In the genomic region with DNA sequence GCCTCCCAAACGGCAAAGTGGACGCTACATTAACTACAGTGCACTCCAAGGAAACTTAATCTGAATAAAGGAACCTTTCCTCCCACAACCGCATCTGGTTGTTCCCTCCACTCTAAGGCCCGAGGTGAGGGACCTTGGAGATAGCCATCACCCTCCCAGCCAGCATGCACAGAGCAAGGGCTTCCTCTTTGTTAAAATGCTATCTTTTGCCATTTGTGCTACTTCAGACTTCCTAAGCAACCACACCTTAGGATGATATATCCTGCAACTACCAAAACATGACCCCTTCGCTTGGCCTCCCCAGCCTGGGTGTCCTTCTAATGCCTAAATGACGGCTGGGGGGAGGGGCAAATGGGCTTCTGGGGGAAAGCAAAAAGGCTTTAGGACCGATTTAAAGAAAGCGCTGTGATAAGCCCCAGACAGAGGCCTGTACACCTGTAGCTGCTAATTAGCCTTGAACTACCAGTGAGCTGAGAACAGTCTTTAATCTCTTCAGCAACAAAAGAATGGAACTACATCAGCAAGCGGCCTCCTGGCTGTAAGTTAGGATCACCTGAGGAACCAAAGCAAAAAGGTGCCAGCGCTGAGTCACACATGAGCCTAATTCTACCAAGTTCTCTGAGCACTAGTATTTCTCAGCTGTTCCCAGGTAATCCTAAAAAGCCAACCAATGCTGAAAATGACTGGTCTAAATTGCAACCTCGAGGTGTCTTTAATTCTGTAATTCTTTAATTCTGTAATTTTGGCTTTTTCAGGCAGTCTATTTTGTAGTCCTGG, we compare ENCODE assay signal across 10 mouse cellular contexts. TPM values are rescaled to one million over a fixed set of nuclear protein-coding genes. Genes with fewer than 3 reads are reported as not detected.
DNase-seq lines count a peak whose midpoint lies in the region; TF ChIP-seq lines count a peak whose summit lies in the region.
"Had no signal": no experiment of that assay in that cellular context is flagged by ENCODE, and none has a peak within 500 bp of the region (broad histone marks: within the 10 kb centered on the region; RNA-seq: fewer than 3 reads in every experiment).

No protein-coding gene starts in this region.

- TF ChIP-seq POLR2A in kidney, adult 2 months (IDR thresholded peaks at IDR 0.05; ENCODE audit: low read depth, low read length): no peak
- TF ChIP-seq POLR2A in small intestine, adult 2 months (IDR thresholded peaks at IDR 0.05; ENCODE audit: low read depth, low read length): no peak

- peak; percentile 29 to 44 for DNase-seq in cerebellum, adult 18-20 months
- no peak for DNase-seq in cerebellum, adult 9-11 months
- no peak for DNase-seq in kidney, adult 2 months
- no peak for DNase-seq in kidney, adult 11 months
- peak; percentile 33 for DNase-seq in testis, postnatal 10 days (ENCODE audit: low spot score)
- DNase-seq in testis, postnatal 14 days (ENCODE audit: low spot score): no peak
- no peak for DNase-seq in midbrain, embryonic 10.5 days (ENCODE audit: low spot score)
- DNase-seq: cerebellum, adult 11 months had no signal

- TF ChIP-seq CTCF in kidney, adult 2 months (conservative IDR thresholded peaks at IDR 0.05; ENCODE audit: insufficient read depth, insufficient read length, low read depth, low read length): no peak
- no peak for TF ChIP-seq CTCF in small intestine, adult 2 months (IDR thresholded peaks at IDR 0.05; ENCODE audit: extremely low read depth, insufficient read length, insufficient replicate concordance, low read depth, low read length)

- H3K4me3 ChIP-seq in kidney, adult 2 months (ENCODE audit: insufficient read depth, low read depth, low read length): no peak overlapping the region
- no peak overlapping the region for H3K4me3 ChIP-seq in small intestine, adult 2 months (ENCODE audit: low read depth, low read length)
- H3K4me3 ChIP-seq in midbrain, embryonic 10.5 days: no peak overlapping the region
- H3K4me3 ChIP-seq: hindbrain, embryonic 13.5 days had no signal

- H3K36me3 ChIP-seq in kidney, adult 2 months (ENCODE audit: control insufficient read depth, insufficient read depth, low read length): peaks cover 3% of the 10 kb centered on the region
- H3K36me3 ChIP-seq in small intestine, adult 2 months (ENCODE audit: control insufficient read depth, insufficient read depth, low read length): peaks cover 21% of the 10 kb centered on the region
- H3K36me3 ChIP-seq in midbrain, embryonic 10.5 days: peaks cover 9% of the 10 kb centered on the region

- H3K9me3 ChIP-seq in midbrain, embryonic 10.5 days (replicated peaks): no peaks in the 10 kb centered on the region
- H3K9me3 ChIP-seq: hindbrain, embryonic 13.5 days had no signal

- peak overlapping the region; percentile 73 for H3K27ac ChIP-seq in kidney, adult 2 months (ENCODE audit: insufficient read depth, low read depth, low read length)
- H3K27ac ChIP-seq in small intestine, adult 2 months (ENCODE audit: insufficient read depth, low read depth, low read length): peak overlapping the region; percentile 76
- H3K27ac ChIP-seq in midbrain, embryonic 10.5 days (replicated peaks): no peak overlapping the region
- H3K27ac ChIP-seq: hindbrain, embryonic 13.5 days had no signal

- H3K27me3 ChIP-seq in kidney, adult 2 months (replicated peaks; ENCODE audit: control insufficient read depth, insufficient read depth, low read length): no peaks in the 10 kb centered on the region
- no peaks in the 10 kb centered on the region for H3K27me3 ChIP-seq in small intestine, adult 2 months (ENCODE audit: control insufficient read depth, insufficient read depth, low read length)
- H3K27me3 ChIP-seq in midbrain, embryonic 10.5 days (ENCODE audit: low read depth, poor library complexity, severe bottlenecking): peaks cover 40% of the 10 kb centered on the region

- 49% methylated on average over 11 of the region's 11 CpGs for WGBS in kidney, adult 2 months
- 68% methylated on average over 11 of the region's 11 CpGs for WGBS in small intestine, adult 2 months
- 58% methylated on average over 11 of the region's 11 CpGs for WGBS in midbrain, embryonic 10.5 days

- peaks cover 48% of the 10 kb centered on the region for H3K4me1 ChIP-seq in kidney, adult 2 months (ENCODE audit: control insufficient read depth, insufficient read depth, low read length)
- peaks cover 43% of the 10 kb centered on the region for H3K4me1 ChIP-seq in small intestine, adult 2 months (ENCODE audit: control insufficient read depth, insufficient read depth, insufficient read length, low read length)
- peaks cover 56% of the 10 kb centered on the region for H3K4me1 ChIP-seq in midbrain, embryonic 10.5 days

RNA-seq across cellular contexts. Expression of gene Foxo3, which starts 4.9 kb away (rescaled TPM):
- polyA plus RNA-seq in kidney, adult 2 months (2012; rRNA removed): 29.2 and 35.5 TPM in 2 replicates
- polyA plus RNA-seq in small intestine, adult 2 months (2012; rRNA removed): 25.5 and 49.5 TPM in 2 replicates
- polyA plus RNA-seq in midbrain, embryonic 10.5 days (2016; fragmentation: Nextera tagmentation; extraction: Ambion mirVana): 2.4 TPM in 2 replicates

Comparison
In these comparisons a context has a peak if more than half of its experiments do, and no peak if none do; other contexts are left out.
1. DNase-seq: peak in cerebellum, adult 18-20 months (2 of 2) and testis, postnatal 10 days (single experiment); none in cerebellum, adult 9-11 months (single experiment), kidney, adult 2 months (single experiment), kidney, adult 11 months (single experiment), testis, postnatal 14 days (single experiment) and midbrain, embryonic 10.5 days (single experiment).